Mouse (Mus musculus) midbrain, postnatal 0 days (tissue): ENCODE results near the gene Tfeb. TPM values are rescaled to one million over a fixed set of nuclear protein-coding genes. Genes with fewer than 3 reads are reported as not detected.

Experiments used
- ATAC-seq: fragments of 200-750 bp; cut with Nextera tagmentation; 2 replicates; pipeline ENCODE4 v1.8.0; 2017; ENCODE audit warnings: moderate number of reproducible peaks, mild to moderate bottlenecking, moderate TSS enrichment, moderate library complexity; ENCODE audit not compliant: low FRiP score
- DNase-seq: peaks from one replicate; pipeline ENCODE4 v3.0.0-alpha.2; 2015; ENCODE audit warnings: low spot score
- H3K27ac ChIP-seq: fragments of 300-500 bp; sonication (generic); 2 replicates; pipeline ENCODE4 v1.5.1; 2014; ENCODE audit warnings: low read depth, mild to moderate bottlenecking, low read length, mixed read lengths
- H3K27me3 ChIP-seq: fragments of 300-500 bp; sonication (generic); 2 replicates; pipeline ENCODE4 v1.6.1; 2014; ENCODE audit warnings: low read length, control low read depth, mixed read lengths; ENCODE audit not compliant: insufficient read depth
- H3K36me3 ChIP-seq: fragments of 300-500 bp; sonication (generic); 2 replicates; pipeline ENCODE4 v1.6.1; 2014; ENCODE audit warnings: low read length, control low read depth, mixed read lengths; ENCODE audit not compliant: insufficient read depth
- H3K4me1 ChIP-seq: fragments of 300-500 bp; sonication (generic); 2 replicates; pipeline ENCODE4 v1.6.1; 2014; ENCODE audit warnings: mild to moderate bottlenecking, control low read depth, antibody characterized with exemption, low read length, mixed read lengths; ENCODE audit not compliant: insufficient read depth
- H3K4me2 ChIP-seq: fragments of 300-500 bp; sonication (generic); 2 replicates; pipeline ENCODE4 v1.6.1; 2014; ENCODE audit warnings: low read depth, mild to moderate bottlenecking, low read length, mixed read lengths; ENCODE audit not compliant: poor library complexity, severe bottlenecking
- H3K4me3 ChIP-seq: fragments of 300-500 bp; sonication (generic); 2 replicates; pipeline ENCODE4 v1.5.1; 2014; ENCODE audit warnings: low read depth, mild to moderate bottlenecking, low read length, moderate library complexity
- H3K9ac ChIP-seq: fragments of 300-500 bp; sonication (generic); replicated peaks from 2 replicates; pipeline ENCODE4 v1.6.1; 2014; ENCODE audit warnings: mild to moderate bottlenecking, low read length, moderate library complexity, mixed read lengths; ENCODE audit not compliant: poor library complexity, severe bottlenecking
- H3K9me3 ChIP-seq: fragments of 300-500 bp; sonication (generic); 2 replicates; pipeline ENCODE4 v1.6.1; 2016; ENCODE audit warnings: low read length, control low read depth
- CTCF ChIP-seq: IDR thresholded peaks from 2 replicates; pipeline ENCODE4 v1.5.1; 2016; ENCODE audit warnings: antibody characterized with exemption, mild to moderate bottlenecking
- WGBS: fragments of 180-500 bp; shearing (Covaris S2); extraction: QIAGEN DNeasy Blood & Tissue Kit; methylation state at CpG from one replicate; pipeline ENCODE4 v1.1.7; 2014; 5-methylcytosine and 5-hydroxymethylcytosine counted together
- polyA plus RNA-seq: library from polyadenylated mRNA; unstranded; fragments of >200 nt; fragmentation: Nextera tagmentation; extraction: Ambion mirVana; gene quantifications from 2 replicates; pipeline ENCODE4 v1.2.1, GENCODE M21; 2015
- total RNA-seq: library from RNA; depleted of rRNA; stranded (reverse); fragments of >200 nt; gene quantifications from 2 replicates; pipeline ENCODE4 v1.2.3, GENCODE M21; 2014

The Tfeb gene
- total and polyA plus RNA-seq, 2 experiments from 2014 or later: 4.0 to 9.6 TPM

DNA sequence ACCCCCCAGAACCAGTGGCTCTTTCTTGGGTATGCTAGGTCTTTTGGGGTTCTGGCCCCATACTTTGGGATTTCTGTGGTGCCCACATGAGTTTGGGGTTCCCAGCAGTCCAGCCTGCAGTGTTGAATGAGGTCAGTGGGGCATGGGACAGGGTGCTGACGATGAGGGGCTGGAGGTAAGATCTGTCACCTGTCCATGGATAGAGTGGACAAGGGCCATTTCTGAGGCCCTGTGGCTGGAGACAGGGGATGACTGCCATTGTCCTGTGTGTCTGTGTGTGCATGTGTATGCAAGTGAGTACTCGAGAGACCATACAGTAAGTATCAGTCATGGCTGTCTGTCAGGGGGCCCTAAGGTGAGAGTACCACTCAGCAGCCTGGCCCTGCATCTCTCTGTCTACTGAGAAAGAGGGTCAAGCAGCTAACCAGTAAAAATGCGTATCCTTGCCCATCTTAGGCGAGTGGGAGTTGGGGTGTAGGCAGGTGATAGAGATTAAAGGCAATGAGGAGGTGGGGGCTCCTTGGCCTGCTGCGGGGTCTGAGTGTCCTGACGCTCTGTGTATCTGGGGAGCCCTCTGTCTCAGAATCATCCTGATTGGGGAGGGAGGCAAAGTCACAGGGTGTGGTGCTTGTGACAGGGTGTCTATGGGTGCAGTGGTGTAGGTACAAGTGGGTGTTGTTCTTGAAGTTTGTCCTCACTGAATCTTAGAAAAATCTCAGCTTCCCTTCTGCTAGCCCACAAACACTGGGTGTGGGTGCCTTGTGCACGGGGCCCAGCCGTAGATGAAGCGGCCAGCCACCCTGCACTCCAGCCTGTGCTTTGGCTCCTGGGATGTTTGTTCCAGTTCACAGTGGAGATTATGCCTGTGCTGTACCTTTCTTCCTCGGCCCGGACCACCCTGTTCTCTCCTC is 32.8 kb downstream of the Tfeb start:
- 0 out of 2 replicates have a peak, but pooled peaks cover 2% of the 10 kb centered on the region for H3K9me3 ChIP-seq
- no peaks in the 10 kb centered on the region for H3K36me3 ChIP-seq
- no peak overlapping the region for H3K4me2 ChIP-seq
- no peaks in the 10 kb centered on the region for H3K4me1 ChIP-seq
- H3K27ac ChIP-seq: no peak overlapping the region
- WGBS: 87% methylated on average over 11 of the region's 11 CpGs
- no peak overlapping the region for H3K4me3 ChIP-seq
- H3K9ac ChIP-seq: no peak overlapping the region
- H3K27me3 ChIP-seq: no peaks in the 10 kb centered on the region
- TF ChIP-seq CTCF: no peak
- ATAC-seq: no peak
- DNase-seq: no peak

DNA sequence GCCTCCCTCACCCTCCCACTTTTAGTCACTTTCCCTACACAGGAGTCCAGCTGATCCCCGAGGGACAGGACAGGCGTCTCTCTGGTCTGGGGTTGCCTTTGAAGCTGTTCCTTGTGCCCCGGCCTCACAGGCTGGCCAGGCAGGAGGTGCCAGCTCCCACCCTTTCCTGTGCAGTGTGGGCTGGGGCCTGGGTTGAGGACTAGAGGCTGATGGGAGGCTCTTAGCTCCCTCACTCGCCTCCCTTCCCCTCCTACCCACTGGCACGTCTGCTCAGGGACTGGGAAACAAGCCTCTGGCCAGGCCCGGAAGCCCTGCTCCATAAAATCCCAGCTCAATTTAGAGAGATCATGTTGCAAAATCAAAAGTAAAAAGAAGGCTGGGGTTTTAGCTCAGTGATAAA is 36.8 kb downstream of the Tfeb start:
- no peak overlapping the region for H3K4me2 ChIP-seq
- H3K27ac ChIP-seq: no peak overlapping the region
- H3K9me3 ChIP-seq: 0 out of 2 replicates have a peak, but pooled peaks cover 2% of the 10 kb centered on the region
- no peak for TF ChIP-seq CTCF
- H3K4me3 ChIP-seq: no peak overlapping the region
- 71% methylated on average over 6 of the region's 6 CpGs for WGBS
- H3K27me3 ChIP-seq: no peaks in the 10 kb centered on the region
- no peaks in the 10 kb centered on the region for H3K36me3 ChIP-seq
- ATAC-seq (no peak), DNase-seq (no peak)
- no peak overlapping the region for H3K9ac ChIP-seq
- no peaks in the 10 kb centered on the region for H3K4me1 ChIP-seq

DNA sequence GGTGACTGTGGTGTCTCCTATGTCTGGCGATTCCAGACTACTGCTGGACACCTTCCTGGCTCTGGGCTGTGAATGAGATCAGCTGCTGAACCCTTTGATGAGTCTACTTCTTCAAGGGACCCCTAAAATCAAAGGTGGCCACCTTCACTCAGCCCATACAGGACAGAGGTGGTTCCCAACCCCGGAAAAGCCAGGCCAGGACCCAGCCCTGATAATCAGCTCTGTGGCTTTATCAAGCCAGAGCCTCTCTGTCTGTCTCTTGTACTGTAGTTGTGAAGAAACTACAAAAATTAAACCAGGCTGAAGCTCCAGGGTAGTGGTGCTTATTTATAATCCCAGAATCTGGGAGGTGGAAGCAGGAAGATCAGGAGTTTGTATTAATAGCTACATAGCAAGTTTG is 40.3 kb downstream of the Tfeb start:
- Histone ChIP-seq H3K27ac (no peak overlapping the region), H3K27me3 (no peaks in the 10 kb centered on the region), H3K36me3 (no peaks in the 10 kb centered on the region), H3K4me2 (no peak overlapping the region), H3K4me1 (no peaks in the 10 kb centered on the region), H3K9me3 (0 out of 2 replicates have a peak, but pooled peaks cover 2% of the 10 kb centered on the region), H3K4me3 (no peak overlapping the region), H3K9ac (no peak overlapping the region)
- 70% methylated on average over 2 of the region's 2 CpGs for WGBS
- TF ChIP-seq CTCF: no peak
- ATAC-seq (no peak), DNase-seq (no peak)

DNA sequence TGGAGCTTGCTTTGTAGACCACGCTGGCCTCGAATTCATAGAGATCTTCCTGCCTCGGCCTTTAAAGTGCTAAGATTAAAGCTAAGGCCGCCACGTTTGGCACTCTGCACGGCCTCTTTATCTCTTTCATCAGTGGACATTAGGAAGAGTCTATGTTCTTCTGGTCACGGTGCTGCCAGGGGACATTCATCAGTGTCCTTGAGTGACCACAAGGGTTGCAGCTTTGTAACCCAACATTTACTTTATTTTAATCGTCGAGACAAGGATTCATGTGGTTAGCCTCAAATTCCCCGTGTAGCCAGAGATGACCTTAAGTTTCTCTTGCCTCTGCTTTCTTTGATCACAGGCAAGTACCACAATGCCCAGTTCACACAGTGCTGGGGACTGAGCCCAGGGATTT is 43.6 kb downstream of the Tfeb start:
- H3K27me3 ChIP-seq: no peaks in the 10 kb centered on the region
- H3K4me1 ChIP-seq: no peaks in the 10 kb centered on the region
- TF ChIP-seq CTCF: no peak
- WGBS: 84% methylated on average over 10 of the region's 10 CpGs
- H3K4me3 ChIP-seq: no peak overlapping the region
- no peaks in the 10 kb centered on the region for H3K9me3 ChIP-seq
- no peaks in the 10 kb centered on the region for H3K36me3 ChIP-seq
- DNase-seq (no peak), ATAC-seq (no peak)
- H3K9ac ChIP-seq: no peak overlapping the region
- no peak overlapping the region for H3K4me2 ChIP-seq
- H3K27ac ChIP-seq: no peak overlapping the region

DNA sequence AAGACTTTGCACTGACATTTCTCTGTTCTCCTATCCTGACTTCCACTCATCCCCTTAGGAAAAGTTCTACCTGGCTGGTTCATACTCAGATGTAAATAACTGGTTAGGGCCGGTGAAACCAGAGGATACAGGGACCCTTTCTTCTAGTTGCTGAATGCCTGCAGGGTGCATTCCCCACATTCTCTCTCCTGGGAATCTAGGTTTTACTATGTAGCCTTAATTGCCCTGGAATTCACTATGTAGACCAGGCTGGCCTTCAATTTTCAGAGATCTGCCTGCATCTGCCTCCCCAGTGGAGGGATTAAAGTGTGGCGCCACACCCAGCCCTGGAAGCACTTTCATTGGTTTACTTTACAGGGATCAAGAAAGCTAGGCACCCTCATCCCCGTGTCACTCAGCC is 45.7 kb downstream of the Tfeb start:
- Histone ChIP-seq H3K36me3 (no peaks in the 10 kb centered on the region), H3K27ac (no peak overlapping the region), H3K4me3 (no peak overlapping the region), H3K27me3 (no peaks in the 10 kb centered on the region), H3K4me2 (no peak overlapping the region), H3K9ac (no peak overlapping the region), H3K9me3 (no peaks in the 10 kb centered on the region), H3K4me1 (no peaks in the 10 kb centered on the region)
- no peak for TF ChIP-seq CTCF
- DNase-seq: no peak
- 79% methylated on average over 3 of the region's 3 CpGs for WGBS
- ATAC-seq: no peak

DNA sequence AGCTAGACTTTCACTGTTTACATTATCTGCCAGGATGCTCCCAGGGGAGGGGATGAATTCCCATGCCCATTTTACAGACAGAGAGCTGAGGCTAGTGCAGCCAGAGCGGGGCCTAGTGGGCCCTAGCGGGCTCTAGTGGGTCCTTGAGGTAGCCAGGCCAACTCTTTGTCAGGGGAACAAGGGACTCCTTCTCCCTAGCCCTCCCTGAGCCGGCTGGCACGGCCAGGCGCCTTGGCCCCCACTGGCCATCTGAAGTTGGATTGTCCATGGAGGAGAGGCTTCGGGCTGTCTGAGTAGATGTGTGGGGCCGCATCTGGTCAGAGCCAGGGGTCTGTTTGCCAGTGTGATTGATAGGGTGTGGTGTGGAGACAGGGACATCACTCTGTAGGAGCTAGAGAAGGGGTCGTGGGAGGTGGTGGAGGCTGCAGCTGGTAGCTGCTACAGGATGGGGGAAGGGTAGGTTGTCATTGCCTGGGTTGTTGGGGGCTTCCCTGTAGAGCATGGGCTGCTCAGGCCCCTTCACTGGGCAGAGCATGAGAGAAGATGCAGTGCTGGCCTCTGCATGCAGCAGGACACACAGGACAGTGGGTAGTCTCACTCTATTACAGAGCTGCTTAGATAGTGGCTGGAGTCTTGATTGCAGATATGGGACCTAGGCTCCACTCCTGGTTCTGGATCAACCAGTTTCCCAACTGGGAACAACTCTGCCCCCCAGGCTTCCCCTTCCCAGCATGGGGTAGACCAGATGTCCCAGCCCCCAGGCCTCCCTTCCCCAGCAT is 46.8 kb downstream of the Tfeb start:
- no peak overlapping the region for H3K4me3 ChIP-seq
- H3K9ac ChIP-seq: no peak overlapping the region
- H3K36me3 ChIP-seq: no peaks in the 10 kb centered on the region
- no peak overlapping the region for H3K27ac ChIP-seq
- 81% methylated on average over 8 of the region's 8 CpGs for WGBS
- H3K27me3 ChIP-seq: no peaks in the 10 kb centered on the region
- H3K9me3 ChIP-seq: no peaks in the 10 kb centered on the region
- DNase-seq (no peak), ATAC-seq (no peak)
- TF ChIP-seq CTCF: no peak
- no peak overlapping the region for H3K4me2 ChIP-seq
- H3K4me1 ChIP-seq: no peaks in the 10 kb centered on the region
